Mouse (Mus musculus): ENCODE data around the gene Chst11. TPM values are rescaled to one million over a fixed set of nuclear protein-coding genes. Genes with fewer than 3 reads are reported as not detected.
A peak's percentile ranks its signal among the peaks of the same experiment; 100 is the strongest.

Gene Chst11
- polyA plus RNA-seq, 1 experiment from 2014 or later = 4.4 TPM

GRCm38 (mm10) chr10:82962472-82963020 is 22.8 kb upstream of the Chst11 start:
- no peak for ATAC-seq (ENCODE audit: low read depth)
- H3K27me3 ChIP-seq (replicated peaks; ENCODE audit: control insufficient read depth, insufficient read depth, low read length) = no peaks in the 10 kb centered on the region
- H3K4me2 ChIP-seq (ENCODE audit: low read depth, low read length) = no peak overlapping the region
- H3K9me3 ChIP-seq (ENCODE audit: control insufficient read depth, low read length) = no peaks in the 10 kb centered on the region
- no peaks in the 10 kb centered on the region for H3K4me1 ChIP-seq (ENCODE audit: control insufficient read depth, insufficient read depth, low read length)
- no peaks in the 10 kb centered on the region for H3K36me3 ChIP-seq (ENCODE audit: control insufficient read depth, insufficient read depth, low read length)
- no peak overlapping the region for H3K9ac ChIP-seq (ENCODE audit: low read depth, low read length)
- no peak overlapping the region for H3K27ac ChIP-seq (replicated peaks; ENCODE audit: low read depth, low read length)
- no peak for DNase-seq (ENCODE audit: low spot score)
- 80% methylated on average over 6 of the region's 6 CpGs for WGBS
- H3K4me3 ChIP-seq (ENCODE audit: low read depth, low read length) = no peak overlapping the region

DNA sequence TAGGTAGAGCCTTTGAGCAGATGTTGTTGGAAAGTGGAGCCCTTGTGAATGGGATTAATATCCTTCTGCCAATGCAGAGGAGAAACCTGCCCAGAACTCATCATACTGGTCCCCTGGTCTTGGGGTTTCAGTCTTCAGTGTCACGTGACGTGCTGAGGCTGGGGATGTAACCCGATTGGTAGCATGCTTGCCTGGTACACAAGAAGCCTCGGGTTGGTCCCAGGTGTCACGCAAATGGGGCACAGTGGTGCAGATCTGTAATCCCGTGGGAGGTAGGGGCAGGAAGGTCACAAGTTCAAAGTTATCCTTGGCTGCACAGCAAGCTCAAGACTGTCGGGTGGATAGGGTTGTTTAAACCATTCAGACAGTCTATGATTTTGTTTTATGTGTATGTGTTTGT is 20.8 kb upstream of the Chst11 start:
- H3K4me3 ChIP-seq (ENCODE audit: low read depth, low read length) = no peak overlapping the region
- no peak overlapping the region for H3K4me2 ChIP-seq (ENCODE audit: low read depth, low read length)
- H3K36me3 ChIP-seq (ENCODE audit: control insufficient read depth, insufficient read depth, low read length) = no peaks in the 10 kb centered on the region
- H3K9me3 ChIP-seq (ENCODE audit: control insufficient read depth, low read length) = no peaks in the 10 kb centered on the region
- ATAC-seq (ENCODE audit: low read depth) (no peak), DNase-seq (ENCODE audit: low spot score) (no peak)
- no peak overlapping the region for H3K27ac ChIP-seq (replicated peaks; ENCODE audit: low read depth, low read length)
- H3K9ac ChIP-seq (ENCODE audit: low read depth, low read length) = no peak overlapping the region
- H3K4me1 ChIP-seq (ENCODE audit: control insufficient read depth, insufficient read depth, low read length) = no peaks in the 10 kb centered on the region
- WGBS = 60% methylated on average over 7 of the region's 7 CpGs
- no peaks in the 10 kb centered on the region for H3K27me3 ChIP-seq (replicated peaks; ENCODE audit: control insufficient read depth, insufficient read depth, low read length)

- Histone ChIP-seq H3K36me3 (ENCODE audit: control insufficient read depth, insufficient read depth, low read length) (no peaks in the 10 kb centered on the region), H3K9ac (ENCODE audit: low read depth, low read length) (no peak overlapping the region), H3K4me1 (ENCODE audit: control insufficient read depth, insufficient read depth, low read length) (no peaks in the 10 kb centered on the region), H3K4me3 (ENCODE audit: low read depth, low read length) (no peak overlapping the region), H3K27ac (replicated peaks; ENCODE audit: low read depth, low read length) (no peak overlapping the region), H3K4me2 (ENCODE audit: low read depth, low read length) (no peak overlapping the region), H3K27me3 (replicated peaks; ENCODE audit: control insufficient read depth, insufficient read depth, low read length) (no peaks in the 10 kb centered on the region), H3K9me3 (ENCODE audit: control insufficient read depth, low read length) (no peaks in the 10 kb centered on the region)
- WGBS = 83% methylated on average over 7 of the region's 7 CpGs
- DNase-seq (ENCODE audit: low spot score) = no peak
- no peak for ATAC-seq (ENCODE audit: low read depth)
These were observed 18.6 kb upstream of the Chst11 start for GRCm38 (mm10) chr10:82966672-82967071.

DNA sequence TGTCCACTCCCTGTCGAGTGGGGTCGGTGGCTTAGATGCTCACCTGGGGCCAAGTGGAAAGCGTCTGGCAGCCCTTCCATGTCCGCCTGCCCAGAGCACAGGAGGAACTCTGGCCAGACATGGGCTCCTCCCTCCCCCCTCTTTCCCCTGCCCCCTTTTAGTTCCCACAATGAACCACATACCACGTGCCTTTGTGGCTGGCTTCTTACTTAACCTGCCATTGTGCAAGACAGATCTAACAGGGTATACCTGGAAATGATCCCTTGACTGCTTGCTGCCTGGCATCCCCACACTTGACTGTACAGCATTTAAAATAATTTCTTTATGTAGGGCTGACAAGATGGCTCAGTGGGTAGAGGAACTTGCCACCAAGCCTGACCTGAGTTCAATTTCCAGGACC is 15.7 kb upstream of the Chst11 start:
- no peaks in the 10 kb centered on the region for H3K36me3 ChIP-seq (ENCODE audit: control insufficient read depth, insufficient read depth, low read length)
- H3K4me3 ChIP-seq (ENCODE audit: low read depth, low read length) = no peak overlapping the region
- 77% methylated on average over 5 of the region's 5 CpGs for WGBS
- no peaks in the 10 kb centered on the region for H3K4me1 ChIP-seq (ENCODE audit: control insufficient read depth, insufficient read depth, low read length)
- DNase-seq (ENCODE audit: low spot score) = no peak
- no peak overlapping the region for H3K4me2 ChIP-seq (ENCODE audit: low read depth, low read length)
- no peaks in the 10 kb centered on the region for H3K9me3 ChIP-seq (ENCODE audit: control insufficient read depth, low read length)
- ATAC-seq (ENCODE audit: low read depth) = no peak
- H3K9ac ChIP-seq (ENCODE audit: low read depth, low read length) = no peak overlapping the region
- H3K27me3 ChIP-seq (replicated peaks; ENCODE audit: control insufficient read depth, insufficient read depth, low read length) = no peaks in the 10 kb centered on the region
- no peak overlapping the region for H3K27ac ChIP-seq (replicated peaks; ENCODE audit: low read depth, low read length)

GRCm38 (mm10) chr10:82971549-82971948 is 13.7 kb upstream of the Chst11 start:
- Histone ChIP-seq H3K9me3 (ENCODE audit: control insufficient read depth, low read length) (no peaks in the 10 kb centered on the region), H3K27ac (replicated peaks; ENCODE audit: low read depth, low read length) (no peak overlapping the region), H3K4me3 (ENCODE audit: low read depth, low read length) (no peak overlapping the region), H3K36me3 (ENCODE audit: control insufficient read depth, insufficient read depth, low read length) (no peaks in the 10 kb centered on the region), H3K9ac (ENCODE audit: low read depth, low read length) (no peak overlapping the region), H3K4me1 (ENCODE audit: control insufficient read depth, insufficient read depth, low read length) (peaks cover 4% of the 10 kb centered on the region; the same call in 1 of the 2 replicates), H3K4me2 (ENCODE audit: low read depth, low read length) (no peak overlapping the region), H3K27me3 (replicated peaks; ENCODE audit: control insufficient read depth, insufficient read depth, low read length) (no peaks in the 10 kb centered on the region)
- DNase-seq (ENCODE audit: low spot score) (no peak), ATAC-seq (ENCODE audit: low read depth) (no peak)
- 78% methylated on average over 11 of the region's 11 CpGs for WGBS

DNA sequence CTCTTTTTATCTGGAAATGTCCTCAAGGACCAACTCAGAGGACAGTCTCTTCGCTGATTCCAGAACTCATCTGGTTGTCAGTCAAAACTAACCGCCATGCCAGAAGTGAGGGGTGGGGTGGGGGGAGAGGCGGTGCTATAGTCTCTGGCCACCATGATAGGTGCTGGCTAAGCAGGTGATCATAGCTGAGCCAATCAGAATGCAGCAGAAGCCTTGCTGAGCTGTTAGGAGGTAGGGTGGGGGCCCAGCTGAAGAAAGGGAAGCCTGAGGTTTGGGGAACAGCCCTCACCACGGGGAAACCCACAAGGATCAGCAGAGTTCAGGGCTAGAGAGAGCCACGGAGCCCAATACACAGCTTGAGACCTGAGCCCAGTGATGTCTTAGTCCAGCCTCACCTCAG is 11.1 kb upstream of the Chst11 start:
- DNase-seq (ENCODE audit: low spot score) (no peak), ATAC-seq (ENCODE audit: low read depth) (no peak)
- Histone ChIP-seq H3K4me2 (ENCODE audit: low read depth, low read length) (no peak overlapping the region), H3K27ac (replicated peaks; ENCODE audit: low read depth, low read length) (no peak overlapping the region), H3K9me3 (ENCODE audit: control insufficient read depth, low read length) (no peaks in the 10 kb centered on the region), H3K36me3 (ENCODE audit: control insufficient read depth, insufficient read depth, low read length) (no peaks in the 10 kb centered on the region), H3K9ac (ENCODE audit: low read depth, low read length) (no peak overlapping the region), H3K4me1 (ENCODE audit: control insufficient read depth, insufficient read depth, low read length) (peaks cover 4% of the 10 kb centered on the region; the same call in 1 of the 2 replicates), H3K27me3 (replicated peaks; ENCODE audit: control insufficient read depth, insufficient read depth, low read length) (no peaks in the 10 kb centered on the region), H3K4me3 (ENCODE audit: low read depth, low read length) (no peak overlapping the region)
- WGBS = 77% methylated on average over 5 of the region's 5 CpGs

DNA sequence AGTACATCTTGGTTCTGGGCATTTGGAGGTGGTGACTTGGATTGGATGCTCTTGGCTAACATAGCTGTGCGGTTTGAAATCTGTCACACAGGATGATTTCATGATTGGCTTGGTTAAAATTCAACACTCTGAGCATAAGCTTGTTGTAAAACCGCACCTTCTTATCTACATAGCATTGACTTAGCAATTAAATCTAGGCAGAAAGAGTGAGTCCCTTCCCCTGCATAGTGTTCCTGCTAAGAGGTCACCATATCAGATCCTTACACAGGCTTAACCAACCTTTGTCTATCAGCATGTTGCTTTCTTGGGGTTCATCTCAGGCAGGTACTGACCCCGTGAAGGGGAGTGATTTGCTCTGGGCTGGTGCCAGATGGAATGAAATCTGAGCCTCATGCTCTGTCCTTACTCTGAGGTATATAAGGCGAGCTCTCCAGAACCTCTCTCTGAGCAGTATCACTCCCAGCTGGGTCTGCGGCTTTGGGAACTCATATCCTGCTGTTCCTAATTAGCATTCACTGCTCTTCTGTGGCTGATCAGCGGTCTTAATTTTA is 10.6 kb upstream of the Chst11 start:
- no peaks in the 10 kb centered on the region for H3K9me3 ChIP-seq (ENCODE audit: control insufficient read depth, low read length)
- no peak overlapping the region for H3K9ac ChIP-seq (ENCODE audit: low read depth, low read length)
- peaks cover 4% of the 10 kb centered on the region; the same call in 1 of the 2 replicates for H3K4me1 ChIP-seq (ENCODE audit: control insufficient read depth, insufficient read depth, low read length)
- DNase-seq (ENCODE audit: low spot score) (peak; percentile 36), ATAC-seq (ENCODE audit: low read depth) (0 out of 2 replicates have a peak, but pooled peaks have one; percentile 47)
- no peaks in the 10 kb centered on the region for H3K36me3 ChIP-seq (ENCODE audit: control insufficient read depth, insufficient read depth, low read length)
- H3K27ac ChIP-seq (replicated peaks; ENCODE audit: low read depth, low read length) = no peak overlapping the region
- H3K4me3 ChIP-seq (ENCODE audit: low read depth, low read length) = no peak overlapping the region
- 47% methylated on average over 6 of the region's 6 CpGs for WGBS
- H3K27me3 ChIP-seq (replicated peaks; ENCODE audit: control insufficient read depth, insufficient read depth, low read length) = no peaks in the 10 kb centered on the region
- no peak overlapping the region for H3K4me2 ChIP-seq (ENCODE audit: low read depth, low read length)

DNA sequence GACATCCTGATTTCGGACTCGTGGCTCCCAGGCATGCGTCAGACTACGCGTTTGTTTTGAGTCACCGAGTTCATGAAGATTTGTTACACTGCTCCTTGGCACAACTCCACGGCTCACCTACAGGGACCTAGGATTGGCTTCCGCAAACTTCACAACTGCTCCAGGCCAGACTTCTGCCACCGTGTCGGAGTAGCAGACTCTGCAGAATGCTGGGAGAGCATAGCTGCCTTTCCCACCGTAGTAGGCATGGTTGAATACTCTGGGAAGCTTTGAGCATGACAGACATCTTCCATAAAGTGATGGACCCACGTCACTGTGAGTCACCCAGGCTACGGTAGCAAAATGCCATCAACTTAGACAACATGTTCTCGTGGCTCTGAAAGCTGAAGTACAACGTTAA is 9.5 kb upstream of the Chst11 start:
- Histone ChIP-seq H3K36me3 (ENCODE audit: control insufficient read depth, insufficient read depth, low read length) (no peaks in the 10 kb centered on the region), H3K9me3 (ENCODE audit: control insufficient read depth, low read length) (no peaks in the 10 kb centered on the region), H3K27ac (replicated peaks; ENCODE audit: low read depth, low read length) (no peak overlapping the region), H3K9ac (ENCODE audit: low read depth, low read length) (no peak overlapping the region), H3K4me2 (ENCODE audit: low read depth, low read length) (no peak overlapping the region), H3K4me3 (ENCODE audit: low read depth, low read length) (no peak overlapping the region), H3K4me1 (ENCODE audit: control insufficient read depth, insufficient read depth, low read length) (peaks cover 4% of the 10 kb centered on the region; the same call in 1 of the 2 replicates), H3K27me3 (replicated peaks; ENCODE audit: control insufficient read depth, insufficient read depth, low read length) (no peaks in the 10 kb centered on the region)
- ATAC-seq (ENCODE audit: low read depth) (no peak), DNase-seq (ENCODE audit: low spot score) (no peak)
- 82% methylated on average over 15 of the region's 15 CpGs for WGBS

- no peaks in the 10 kb centered on the region for H3K9me3 ChIP-seq (ENCODE audit: control insufficient read depth, low read length)
- H3K4me2 ChIP-seq (ENCODE audit: low read depth, low read length) = no peak overlapping the region
- H3K27me3 ChIP-seq (replicated peaks; ENCODE audit: control insufficient read depth, insufficient read depth, low read length) = peaks cover 10% of the 10 kb centered on the region
- H3K4me3 ChIP-seq (ENCODE audit: low read depth, low read length) = no peak overlapping the region
- no peak overlapping the region for H3K9ac ChIP-seq (ENCODE audit: low read depth, low read length)
- WGBS = 77% methylated on average over 3 of the region's 3 CpGs
- DNase-seq (ENCODE audit: low spot score) = no peak
- ATAC-seq (ENCODE audit: low read depth) = no peak
- H3K27ac ChIP-seq (replicated peaks; ENCODE audit: low read depth, low read length) = no peak overlapping the region
- peaks cover 9% of the 10 kb centered on the region; the same call in 1 of the 2 replicates for H3K4me1 ChIP-seq (ENCODE audit: control insufficient read depth, insufficient read depth, low read length)
- H3K36me3 ChIP-seq (ENCODE audit: control insufficient read depth, insufficient read depth, low read length) = no peaks in the 10 kb centered on the region
These were observed 3.0 kb upstream of the Chst11 start for GRCm38 (mm10) chr10:82982286-82982685.
